Mouse (Mus musculus) neural tube, embryonic 13.5 days (tissue): ENCODE measurements around the gene Dtd1. TPM values are rescaled to one million over a fixed set of nuclear protein-coding genes. Genes with fewer than 3 reads are reported as not detected.

ENCODE experiments used
- microRNA-seq: library from miRNA; unstranded; fragments of <30 nt; microRNA quantifications from one replicate; pipeline ENCODE4, GENCODE M21; 2016
- polyA plus RNA-seq: library from polyadenylated mRNA; unstranded; fragments of >200 nt; fragmentation: Nextera tagmentation; extraction: Ambion mirVana; gene quantifications from 2 replicates; pipeline ENCODE4 v1.2.1, GENCODE M21; 2015

Gene Dtd1
- polyA plus RNA-seq, 1 experiment from 2014 or later = 88.7 TPM

Small RNA genes within 50 kb of the gene (microRNA-seq; reads per million reads assigned to microRNA genes)
- gene Gm24823 = not detected

Other genes starting within 250 kb of the Dtd1 start
- gene Kat14, start 230.9 kb upstream of the Dtd1 start, polyA plus RNA-seq = 27.5 and 31.1 TPM in 2 replicates
- gene Pet117, start 230.9 kb upstream of the Dtd1 start, polyA plus RNA-seq = 2.4 and 6.1 TPM in 2 replicates
- 9.7 and 12.9 TPM in 2 replicates for gene Dzank1, start 72.5 kb upstream of the Dtd1 start, polyA plus RNA-seq
- gene Polr3f, start 72.2 kb upstream of the Dtd1 start, polyA plus RNA-seq = 27.4 and 28.4 TPM in 2 replicates
- gene Rbbp9, start 49.0 kb upstream of the Dtd1 start, polyA plus RNA-seq = 62.1 and 64.9 TPM in 2 replicates
- gene Sec23b, start 43.7 kb upstream of the Dtd1 start, polyA plus RNA-seq = 75.2 and 75.6 TPM in 2 replicates
- 59.4 and 68.3 TPM in 2 replicates for gene Smim26, start 5.8 kb upstream of the Dtd1 start, polyA plus RNA-seq
- not detected in 2 replicates for gene Scp2d1, start 223.8 kb downstream of the Dtd1 start, polyA plus RNA-seq